Mouse (Mus musculus) c-Kit-positive CD71-negative TER-119-negative erythroid progenitor cells, embryonic 14.5 days (primary cell): ENCODE results near the gene Csrnp2.

ENCODE experiments used
- DNase-seq: peaks from one replicate; pipeline ENCODE4 v3.0.0-alpha.2; 2013; ENCODE audit warnings: low read depth

The Csrnp2 gene

GRCm38 (mm10) chr15:100433234-100433633, 62.1 kb downstream of the Csrnp2 start:
- no peak for DNase-seq

- DNase-seq: no peak
Observed at GRCm38 (mm10) chr15:100429959-100430565, 65.2 kb downstream of the Csrnp2 start.
